Mouse (Mus musculus) urinary bladder, adult 2 months (tissue): ENCODE measurements around the gene Fkbp9. TPM values are rescaled to one million over a fixed set of nuclear protein-coding genes. Genes with fewer than 3 reads are reported as not detected.

Experiments
- DNase-seq: peaks from one replicate; pipeline ENCODE4 v3.0.0; 2022; ENCODE audit warnings: low spot score
- polyA plus RNA-seq: library from polyadenylated mRNA; depleted of rRNA; stranded (reverse); fragments of >200 nt; gene quantifications from 2 replicates; pipeline ENCODE4 v1.2.3, GENCODE M21; 2012; rRNA removed

Fkbp9 gene
- polyA plus RNA-seq, 1 experiment = 130 TPM

DNA sequence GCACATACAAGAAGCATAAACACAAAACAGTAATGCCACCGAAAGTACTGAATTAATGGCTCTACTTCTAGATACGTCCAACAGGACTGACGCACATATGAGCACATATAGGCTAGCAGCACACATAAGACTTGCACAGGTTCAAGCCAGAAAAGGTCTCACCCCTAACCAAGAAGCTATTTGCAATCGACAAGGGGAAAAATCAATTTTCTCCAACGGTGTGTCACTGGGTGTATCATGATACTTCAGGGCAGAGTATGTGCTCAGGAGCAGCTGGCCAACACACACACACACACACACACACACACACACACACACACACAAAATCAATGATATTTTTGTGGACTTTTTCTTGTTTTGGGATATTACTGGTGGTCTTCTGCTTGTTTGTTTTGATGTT, 73.6 kb downstream of the Fkbp9 start:
- no peak for DNase-seq

- DNase-seq = no peak
Observed at GRCm38 (mm10) chr6:56906121-56906846, 74.4 kb downstream of the Fkbp9 start.

DNA sequence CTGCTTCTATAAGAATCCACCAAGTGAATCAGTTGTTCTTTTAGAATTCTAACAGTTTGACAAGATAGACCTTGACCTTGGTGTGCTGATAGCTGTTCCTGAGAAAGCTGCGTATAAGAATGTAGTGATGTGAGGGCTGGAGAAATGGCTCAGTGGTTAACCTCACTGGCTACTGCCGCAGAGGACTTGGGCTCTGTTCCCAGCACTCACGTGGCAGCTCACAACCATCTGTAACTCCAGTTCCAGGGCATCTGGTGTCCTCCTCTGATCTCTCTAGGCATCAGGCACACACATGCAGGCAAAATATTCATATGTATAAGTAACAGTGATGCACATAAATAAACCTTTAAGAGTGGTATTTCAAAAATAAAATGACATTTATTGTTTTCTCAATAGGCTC, 76.1 kb downstream of the Fkbp9 start:
- no peak for DNase-seq

DNA sequence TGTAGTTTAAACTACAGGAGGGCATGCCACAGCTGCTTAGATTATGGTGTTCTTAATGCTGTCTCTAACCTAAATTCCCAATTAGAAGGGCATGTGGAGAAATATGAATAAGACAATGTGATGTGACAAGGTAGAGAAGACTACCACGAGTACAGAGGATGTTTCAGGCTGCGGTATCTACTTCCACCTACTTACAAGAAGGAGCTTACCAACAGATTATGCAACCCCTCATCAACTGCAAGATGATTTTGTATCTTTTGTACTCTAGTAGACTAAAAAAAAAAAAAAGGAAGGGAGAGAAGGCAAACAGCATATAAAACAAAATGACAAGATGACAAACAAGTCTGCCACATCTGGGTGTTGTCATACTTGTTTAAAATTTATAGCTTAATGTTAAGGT, 76.5 kb downstream of the Fkbp9 start:
- DNase-seq = no peak

DNA sequence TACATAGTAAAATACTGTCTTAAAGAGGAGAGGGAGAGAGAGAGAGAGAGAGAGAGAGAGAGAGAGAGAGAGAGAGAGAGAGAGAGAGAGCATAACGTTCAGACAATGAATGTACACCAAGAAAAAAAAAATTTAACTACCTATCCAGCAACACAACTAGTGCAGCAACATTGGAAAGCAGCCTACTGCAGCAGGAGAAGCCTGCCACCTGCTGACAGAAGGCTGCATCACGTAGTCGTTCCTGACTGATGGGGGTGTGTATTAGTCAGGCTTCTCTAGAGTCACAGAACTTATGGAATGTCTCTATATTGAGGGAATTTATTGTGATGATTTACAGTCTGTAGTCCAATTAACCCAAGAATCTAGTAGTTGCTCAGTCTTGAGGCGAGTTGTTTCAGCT, 77.1 kb downstream of the Fkbp9 start:
- DNase-seq = no peak

DNA sequence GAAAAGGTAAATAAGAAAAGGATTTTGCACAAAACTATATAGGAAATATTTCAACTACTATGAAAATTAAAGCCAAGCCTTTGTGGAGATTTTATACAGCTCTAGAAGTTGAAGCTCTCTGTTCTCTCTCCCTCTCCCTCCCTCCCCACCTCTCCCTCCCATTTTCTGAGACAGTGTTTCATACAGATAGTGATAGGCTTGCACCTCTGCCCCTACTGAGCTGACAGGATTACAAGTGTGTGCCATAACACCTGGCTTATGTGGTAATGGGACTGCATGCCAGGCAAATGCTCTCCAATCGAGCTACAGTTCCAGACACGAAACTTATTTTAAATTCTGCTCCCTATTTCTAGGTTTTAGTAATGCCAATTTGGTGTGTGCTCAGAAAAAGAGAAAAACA, 79.1 kb downstream of the Fkbp9 start:
- no peak for DNase-seq

DNA sequence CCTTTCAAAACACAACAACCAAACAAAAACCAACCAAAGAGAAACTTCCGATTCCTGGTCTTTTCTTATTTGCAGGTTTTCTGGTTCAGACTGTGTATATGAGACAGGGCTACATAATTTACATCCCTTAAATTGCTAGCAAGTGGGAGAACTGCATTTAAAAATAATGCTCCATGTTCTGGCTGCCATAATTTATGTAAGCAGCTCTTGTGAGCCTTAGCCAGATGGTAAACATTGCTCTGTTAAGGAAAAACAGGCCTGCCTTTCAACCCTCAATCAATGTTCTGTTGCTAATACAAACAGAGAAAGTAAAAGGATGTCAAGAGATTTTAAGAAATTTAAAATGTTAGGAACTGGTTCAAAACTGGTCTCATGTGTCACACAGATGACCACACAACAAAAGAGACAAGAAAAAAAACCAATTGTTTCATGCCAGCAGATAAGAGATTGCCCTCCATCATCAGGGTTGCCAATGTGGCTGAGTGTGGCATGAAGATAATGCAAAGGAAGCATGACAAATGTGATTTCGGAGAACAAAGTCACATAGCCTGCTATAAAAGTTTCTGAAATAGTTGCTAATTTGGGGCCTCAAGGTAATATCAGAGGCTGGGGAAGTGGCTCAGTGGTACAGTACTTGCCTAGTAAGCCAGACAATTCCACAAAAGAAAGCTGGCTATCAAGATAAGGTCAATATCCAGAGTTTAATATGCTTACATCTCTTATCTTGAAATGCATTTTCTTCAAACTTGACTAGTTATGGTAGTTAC, 81.4 kb downstream of the Fkbp9 start:
- no peak for DNase-seq

DNA sequence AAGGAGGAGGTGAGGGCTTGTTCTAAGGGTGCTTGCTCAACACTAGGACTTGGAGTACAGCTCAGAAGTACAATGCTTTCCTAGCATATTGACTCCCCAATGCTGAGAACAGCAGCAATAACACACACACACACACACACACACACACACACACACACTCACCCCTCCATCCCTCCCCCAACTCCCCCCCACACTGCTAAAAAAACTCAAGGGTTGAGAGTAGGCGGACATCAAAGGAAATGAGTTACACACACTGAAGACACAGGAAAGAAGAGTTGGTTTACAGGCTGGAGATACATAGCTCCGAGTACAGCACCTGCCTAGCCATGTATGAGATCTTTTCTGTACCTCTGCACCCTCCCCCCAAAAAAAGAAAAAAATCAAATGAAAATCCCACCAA, 84.4 kb downstream of the Fkbp9 start:
- DNase-seq = no peak

DNA sequence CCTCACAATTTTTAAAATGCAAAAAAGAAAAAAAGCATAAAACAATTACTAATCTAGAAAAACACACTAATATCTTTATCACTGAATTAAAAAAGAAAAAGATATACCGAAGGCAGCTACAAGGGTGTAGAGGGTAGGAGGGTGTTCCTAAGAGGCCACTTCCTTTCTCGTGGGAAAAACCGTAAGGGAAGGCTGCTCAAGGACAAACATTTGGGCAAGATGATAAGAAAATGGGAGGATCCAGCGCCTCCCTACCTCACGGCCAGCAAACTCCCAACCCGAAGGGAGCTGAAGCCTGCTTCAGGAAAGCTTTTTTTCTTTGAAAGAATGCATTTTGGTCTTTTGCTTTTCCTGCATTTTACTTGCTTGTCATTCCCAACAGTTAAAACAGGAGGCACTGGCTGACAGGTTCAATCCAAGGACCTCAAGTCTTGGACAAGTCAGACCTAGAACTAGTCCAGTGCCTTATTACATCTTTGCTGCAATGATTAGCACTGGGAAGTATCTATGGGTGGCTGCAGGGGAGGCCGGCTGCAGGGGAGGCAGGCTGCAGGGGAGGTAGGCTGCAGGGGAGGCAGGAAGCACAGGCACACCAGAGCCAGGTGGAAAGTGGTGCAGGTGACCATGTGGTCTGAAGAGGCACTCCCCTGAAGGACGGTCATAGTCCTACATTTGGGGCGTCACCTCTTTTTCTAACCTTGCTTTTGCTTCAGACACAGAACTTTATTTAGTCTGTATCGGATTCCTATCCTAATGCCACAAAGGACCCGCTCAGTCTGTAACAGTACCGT, 85.9 kb downstream of the Fkbp9 start:
- DNase-seq = no peak

DNA sequence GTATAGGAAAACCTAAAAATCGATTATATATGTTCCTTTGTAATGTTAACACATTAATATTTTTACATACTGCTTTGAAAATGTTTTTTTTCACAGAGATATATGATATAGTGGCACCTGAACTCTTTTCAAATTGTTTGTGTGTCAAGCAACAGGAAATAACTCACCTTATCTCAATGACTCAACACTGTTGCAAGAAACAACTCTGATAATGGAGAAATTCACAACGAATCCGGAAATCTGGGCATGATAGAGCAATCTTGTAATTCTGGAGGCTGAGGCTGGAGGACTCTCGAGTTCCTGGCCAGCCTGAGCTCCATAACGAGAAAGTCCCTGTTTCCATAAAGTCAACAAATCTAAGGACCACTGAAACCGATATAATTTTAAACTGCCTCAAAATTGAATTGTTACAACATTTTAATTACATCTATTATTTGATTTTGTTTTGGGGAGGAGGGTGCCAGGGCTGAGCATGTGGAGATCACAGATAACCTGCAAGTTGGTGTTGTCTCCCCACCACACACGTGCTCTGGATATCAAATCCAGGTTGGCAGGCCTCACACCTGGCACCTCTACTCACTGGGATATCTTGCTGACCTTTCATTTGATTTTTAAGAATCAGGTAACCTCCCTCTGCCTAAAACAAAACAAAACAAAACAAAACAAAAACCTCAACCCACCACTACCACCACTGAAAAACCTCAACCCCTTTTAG, 87.6 kb downstream of the Fkbp9 start:
- no peak for DNase-seq

- DNase-seq = no peak
Observed at GRCm38 (mm10) chr6:56920222-56921092, 88.6 kb downstream of the Fkbp9 start.

DNA sequence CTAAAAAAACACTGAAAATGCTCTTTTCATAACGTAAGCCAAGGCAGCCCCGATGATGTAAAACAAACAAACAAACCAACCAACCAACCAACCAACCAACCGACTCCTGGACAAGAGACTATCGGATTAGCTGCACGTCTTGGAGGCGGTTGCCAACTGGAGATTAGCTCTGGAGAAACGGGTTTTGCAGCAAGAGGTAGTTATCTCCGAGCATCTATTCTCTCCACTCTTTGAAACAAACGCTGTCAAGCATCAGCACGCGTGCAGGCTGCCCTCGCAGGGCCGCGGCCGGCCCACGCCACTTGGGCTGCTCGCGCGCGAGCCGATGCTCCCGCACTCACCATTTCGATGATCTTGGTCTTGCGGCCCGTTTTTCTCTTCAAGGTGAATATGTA, 91.5 kb downstream of the Fkbp9 start:
- DNase-seq = no peak

- peak; percentile 80 for DNase-seq
Observed at GRCm38 (mm10) chr6:56923726-56924707, 92.2 kb downstream of the Fkbp9 start, which contains the start of the genes Nt5c3 and Vmn1r4. Nt5c3 (minus strand) TSS chr6:56923932. Vmn1r4 (plus strand) TSS chr6:56924015.

Other genes with a start within 250 kb of the Fkbp9 start
- gene Lsm5, start 127.3 kb upstream of the Fkbp9 start, polyA plus RNA-seq = 36.3 and 45.1 TPM in 2 replicates
- gene Avl9, start 117.2 kb upstream of the Fkbp9 start, polyA plus RNA-seq = 10.5 and 10.6 TPM in 2 replicates
- 20.2 and 21.2 TPM in 2 replicates for gene Kbtbd2, start 34.2 kb upstream of the Fkbp9 start, polyA plus RNA-seq
- 24.3 and 29.7 TPM in 2 replicates for gene Nt5c3, start 91.9 kb downstream of the Fkbp9 start, polyA plus RNA-seq
- 0.26 and 0.32 TPM in 2 replicates for gene Vmn1r4, start 92.0 kb downstream of the Fkbp9 start, polyA plus RNA-seq
- gene Vmn1r5, start 138.2 kb downstream of the Fkbp9 start, polyA plus RNA-seq = 0.07 TPM in 1 of 2 replicates, not detected in the other
- not detected in 2 replicates for gene Vmn1r6, start 165.2 kb downstream of the Fkbp9 start, polyA plus RNA-seq
- not detected in 2 replicates for gene Vmn1r7, start 193.3 kb downstream of the Fkbp9 start, polyA plus RNA-seq
- gene Vmn1r8, start 200.2 kb downstream of the Fkbp9 start, polyA plus RNA-seq = not detected in 2 replicates
- not detected in 2 replicates for gene Vmn1r9, start 234.7 kb downstream of the Fkbp9 start, polyA plus RNA-seq